Mouse (Mus musculus) cerebellum, postnatal 25 days (tissue): ENCODE data around the gene Nlgn2.
"Not testable (repeated sequence)": the region's sequence is repeated elsewhere in the genome, so short reads cannot be mapped to it uniquely, and the experiment has no call there.

ENCODE experiments used
- DNase-seq, 2 experiments: peaks; one replicate each; pipeline ENCODE4 v3.0.0; 2021; ENCODE audit warnings: mixed read lengths in 2 of 2

The Nlgn2 gene

DNA sequence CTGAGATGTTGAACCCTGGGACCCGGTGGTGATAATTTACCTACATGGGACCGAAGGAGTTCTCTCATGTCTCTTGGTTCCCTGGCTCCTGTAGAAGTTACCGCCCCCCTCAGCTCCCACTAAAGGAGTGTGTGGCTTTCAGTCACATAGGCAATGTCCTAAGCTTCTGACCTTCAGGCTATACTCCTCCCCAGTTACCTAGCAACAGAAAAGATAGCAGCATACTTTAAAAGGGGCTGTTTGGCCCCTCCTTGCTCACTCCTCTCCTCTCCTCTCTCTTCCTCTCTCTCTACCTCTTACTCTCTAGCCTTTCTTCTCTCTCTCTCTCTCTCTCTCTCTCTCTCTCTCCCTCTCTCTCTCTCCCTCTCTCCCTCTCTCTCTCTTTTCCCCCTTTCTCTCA, 26.1 kb upstream of the Nlgn2 start:
- DNase-seq: not testable (repeated sequence)

DNA sequence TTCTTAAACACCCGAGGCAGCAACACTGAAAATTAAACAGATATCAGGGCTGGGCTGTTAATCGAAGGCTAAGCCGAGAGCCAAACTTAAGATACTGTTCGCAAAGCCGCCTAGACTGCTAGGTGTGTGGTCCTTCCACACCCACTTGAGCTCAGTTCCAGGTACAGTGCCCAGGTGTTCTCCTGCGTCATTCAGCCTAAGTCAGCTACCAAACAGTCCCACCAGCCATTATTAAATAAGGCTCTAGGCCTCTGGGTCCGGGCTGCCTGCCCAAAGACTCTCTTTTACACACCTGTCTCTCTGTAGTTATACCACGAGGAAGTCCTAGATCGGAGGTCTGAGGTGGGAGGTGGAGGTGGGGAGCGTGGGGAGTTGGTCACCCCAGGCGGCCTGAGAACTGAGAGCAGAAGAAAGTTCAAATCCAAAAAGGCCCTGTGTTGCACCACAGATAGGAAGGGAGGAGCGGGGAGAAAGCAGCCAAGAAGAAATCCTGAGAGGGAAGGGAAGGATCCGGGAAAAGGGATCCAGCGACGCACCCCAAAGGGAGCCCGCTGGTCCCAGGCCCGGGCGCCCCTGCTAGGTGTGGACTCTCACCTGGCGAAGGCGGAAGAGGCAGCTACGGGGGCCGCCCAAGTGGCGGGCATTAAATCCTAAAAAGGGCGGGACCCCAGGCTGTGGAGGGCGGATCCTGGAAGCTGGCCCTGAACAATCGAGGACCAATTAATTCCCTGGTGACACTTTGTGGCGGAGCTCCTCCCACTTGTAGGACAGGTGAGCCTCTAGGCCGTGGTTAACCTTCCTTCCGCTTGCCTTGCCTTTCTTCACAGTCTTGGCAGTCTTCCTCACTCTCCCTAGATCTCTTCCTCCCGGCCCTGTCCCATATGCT, 20.8 kb upstream of the Nlgn2 start, which contains the start of gene Tnk1:
Tnk1 (minus strand) TSS at position 618 of the 886 bp plus-strand sequence.
- DNase-seq: no peak

GRCm38 (mm10) chr11:69855347-69855746, 17.8 kb upstream of the Nlgn2 start:
- peak; percentile 56 to 74 for DNase-seq

GRCm38 (mm10) chr11:69854680-69855079, 17.1 kb upstream of the Nlgn2 start:
- no peak for DNase-seq

- DNase-seq: peak in 1 of 2 experiments; percentile 15
These were observed 16.4 kb upstream of the Nlgn2 start for GRCm38 (mm10) chr11:69853994-69854393.

GRCm38 (mm10) chr11:69850754-69851153, 13.2 kb upstream of the Nlgn2 start:
- no peak for DNase-seq

DNA sequence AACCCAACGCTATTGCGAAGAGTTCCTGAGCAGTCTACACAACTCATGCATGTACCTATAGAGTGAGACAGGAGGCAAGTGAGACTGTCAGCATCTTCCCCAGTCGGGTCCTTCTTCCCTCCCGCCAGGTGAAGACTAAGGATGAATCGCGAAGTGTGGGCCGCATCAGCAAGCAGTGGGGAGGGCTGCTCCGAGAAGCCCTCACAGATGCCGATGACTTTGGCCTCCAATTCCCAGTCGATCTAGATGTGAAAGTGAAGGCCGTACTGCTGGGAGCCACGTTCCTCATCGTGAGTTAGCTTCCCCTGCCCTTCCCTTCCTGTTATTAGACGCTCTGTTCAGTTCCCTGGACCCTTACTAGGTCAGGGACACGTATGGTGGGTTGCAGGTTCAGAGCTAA, 12.3 kb upstream of the Nlgn2 start:
- DNase-seq: no peak

DNA sequence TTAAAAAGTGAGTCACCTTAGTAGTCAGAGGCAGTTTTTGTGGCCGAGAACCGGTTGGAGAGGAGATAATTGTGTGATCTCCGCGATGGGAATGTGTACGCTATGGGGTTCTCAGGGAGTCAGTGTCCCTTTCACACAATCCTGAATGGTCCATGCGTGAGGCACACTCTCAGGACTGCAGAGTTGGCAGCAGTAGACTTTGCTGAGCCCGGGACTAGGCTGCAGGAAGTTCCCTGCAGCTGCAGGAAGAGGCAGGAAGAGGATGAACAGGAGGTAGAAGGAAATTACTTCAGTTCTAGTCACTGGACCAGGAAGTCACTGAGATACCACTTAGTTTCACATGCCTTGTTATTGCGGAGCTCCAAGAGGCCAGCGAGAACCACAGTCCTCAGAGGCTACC, 11.5 kb upstream of the Nlgn2 start:
- no peak for DNase-seq

DNA sequence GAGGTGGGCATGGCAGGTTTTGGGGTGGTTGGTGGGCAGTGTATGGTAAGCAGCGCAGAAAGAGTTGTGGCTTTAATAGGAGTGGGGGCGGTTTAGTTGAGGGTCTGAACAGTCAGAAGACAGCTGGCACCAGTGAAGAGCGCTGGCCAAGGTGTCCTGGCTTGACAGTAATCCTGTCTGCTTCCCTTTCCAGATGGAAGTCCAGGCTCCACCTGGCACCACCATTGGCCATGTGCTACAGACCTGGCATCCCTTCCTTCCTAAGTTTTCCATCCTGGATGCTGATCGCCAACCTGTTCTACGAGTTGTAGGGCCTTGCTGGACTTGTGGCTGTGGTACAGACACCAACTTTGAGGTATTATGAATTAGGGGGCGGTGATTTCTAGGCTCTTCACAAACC, 10.4 kb upstream of the Nlgn2 start:
- DNase-seq: peak; percentile 75 to 83

- DNase-seq: no peak
These were observed 9.4 kb upstream of the Nlgn2 start for GRCm38 (mm10) chr11:69846738-69847688.

- DNase-seq: peak; percentile 92 to 95
These were observed 8.7 kb upstream of the Nlgn2 start, which contains the start of gene Plscr3 for GRCm38 (mm10) chr11:69846198-69846680. Gene Plscr3, plus strand, starts transcription at chr11:69846376.

GRCm38 (mm10) chr11:69838714-69839104, 1.1 kb upstream of the Nlgn2 start:
- DNase-seq: no peak

GRCm38 (mm10) chr11:69837952-69838713, 549 bp upstream of the Nlgn2 start, which contains the start of gene Tmem256:
Gene Tmem256, plus strand, starts transcription at chr11:69838514.
- DNase-seq: peak; percentile 95 to 96

DNA sequence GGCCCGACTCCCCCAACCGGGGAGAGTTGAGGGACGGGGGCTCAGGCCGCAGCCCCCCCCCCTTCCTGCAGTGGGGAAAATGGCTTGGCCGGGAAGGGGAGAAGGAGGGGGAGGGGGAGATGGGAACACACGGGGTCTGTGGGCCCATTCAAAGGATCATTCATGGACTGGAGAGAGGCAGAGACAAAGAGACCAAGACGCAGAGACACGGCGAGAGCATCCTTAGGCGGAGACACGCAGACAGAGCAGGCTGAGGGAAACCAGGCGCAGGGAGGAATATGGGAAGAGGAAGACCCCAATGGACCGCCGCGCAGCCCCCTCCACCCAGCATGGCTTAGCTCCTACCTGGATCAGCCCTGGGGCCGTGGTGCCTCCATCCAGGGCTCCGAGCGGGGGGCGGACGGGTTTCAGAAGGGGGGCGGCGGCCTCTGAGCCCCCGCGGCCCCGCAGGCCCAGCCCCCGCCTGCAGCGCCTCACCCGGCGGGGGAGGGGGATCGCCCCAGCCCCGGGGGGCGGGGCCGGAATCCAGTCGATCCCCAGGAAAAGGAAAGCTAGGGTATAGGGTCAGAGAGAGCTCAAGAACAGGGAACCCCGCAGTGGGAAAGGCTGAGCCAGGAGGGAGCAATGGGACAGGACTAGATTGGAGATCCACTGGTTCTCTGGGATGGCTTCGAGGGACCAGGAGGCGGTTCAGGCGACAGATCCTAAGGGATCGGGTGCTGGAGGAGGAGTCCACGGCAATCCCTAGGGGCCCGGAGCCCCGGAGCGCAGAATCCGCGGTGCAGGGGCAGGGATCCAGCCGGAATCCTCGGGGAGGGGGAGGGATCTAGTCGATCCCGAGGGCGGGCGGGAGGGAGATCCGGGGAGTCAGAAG, 644 bp downstream of the Nlgn2 start:
- peak in 1 of 2 experiments; percentile 71 for DNase-seq

GRCm38 (mm10) chr11:69835966-69836335, 1.6 kb downstream of the Nlgn2 start:
- peak in 1 of 2 experiments; percentile 51 for DNase-seq

DNA sequence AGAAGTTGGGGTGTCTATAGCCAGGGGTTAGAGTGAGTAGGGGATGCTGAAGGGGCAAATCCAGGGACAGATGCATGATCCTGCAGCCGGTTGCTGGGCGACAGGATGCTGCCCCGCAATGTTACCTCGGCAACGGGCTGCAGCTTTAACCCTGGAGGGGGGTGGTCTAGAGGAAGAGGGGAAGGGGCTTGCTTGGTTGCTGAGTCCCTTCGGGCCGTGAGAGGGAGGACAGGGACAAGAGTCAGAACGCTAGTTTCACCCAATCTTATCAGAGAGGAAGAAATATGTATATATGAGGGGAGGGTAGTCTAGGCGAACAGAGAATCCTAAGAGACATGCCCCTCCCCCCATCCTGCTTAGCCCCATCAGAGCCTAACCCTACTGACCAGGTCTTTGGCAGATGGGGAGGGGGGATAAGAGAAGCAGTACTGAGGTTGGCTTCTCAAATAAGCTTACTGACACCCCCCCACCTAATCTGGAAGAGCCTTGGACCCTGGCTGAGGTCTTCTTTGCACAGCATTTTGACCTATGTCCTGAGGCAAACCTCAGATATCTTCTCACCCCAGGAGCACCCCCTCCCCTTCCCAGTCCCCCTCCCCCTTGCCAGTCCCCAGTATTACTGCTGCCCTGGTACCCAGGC, 2.1 kb downstream of the Nlgn2 start:
- DNase-seq: no peak

DNA sequence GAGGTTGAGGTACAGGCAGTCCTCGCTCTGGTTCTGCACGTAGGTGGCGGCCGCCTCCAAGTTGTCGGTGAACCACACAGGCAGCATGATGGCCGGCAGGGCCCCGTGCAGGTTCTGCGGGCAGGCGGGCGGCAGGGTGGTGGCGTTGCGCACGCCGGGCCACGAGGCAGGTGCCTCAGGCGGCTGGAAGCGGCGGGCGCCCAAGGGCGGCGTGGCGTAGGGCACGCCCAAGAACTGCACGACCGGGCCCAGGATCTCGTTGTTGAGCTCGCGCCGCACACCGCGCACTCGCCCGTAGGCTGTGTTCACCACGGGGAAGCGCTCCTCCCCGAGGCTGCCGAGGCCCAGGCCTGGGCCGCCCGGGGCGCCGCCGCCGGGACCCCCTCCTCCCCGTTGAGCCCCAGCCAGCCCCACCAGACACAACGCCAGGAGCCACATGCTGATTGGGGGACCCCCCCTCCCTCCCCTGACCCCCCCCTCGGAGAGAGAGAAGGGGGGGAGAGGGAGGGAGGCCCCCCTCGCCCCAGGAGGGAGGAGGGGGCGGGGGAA, 3.5 kb downstream of the Nlgn2 start:
- DNase-seq: peak; percentile 50 to 60

- no peak for DNase-seq
These were observed 4.0 kb downstream of the Nlgn2 start for GRCm38 (mm10) chr11:69833554-69833953.

GRCm38 (mm10) chr11:69828832-69829231, 8.8 kb downstream of the Nlgn2 start:
- DNase-seq: peak in 1 of 2 experiments; percentile 35

DNA sequence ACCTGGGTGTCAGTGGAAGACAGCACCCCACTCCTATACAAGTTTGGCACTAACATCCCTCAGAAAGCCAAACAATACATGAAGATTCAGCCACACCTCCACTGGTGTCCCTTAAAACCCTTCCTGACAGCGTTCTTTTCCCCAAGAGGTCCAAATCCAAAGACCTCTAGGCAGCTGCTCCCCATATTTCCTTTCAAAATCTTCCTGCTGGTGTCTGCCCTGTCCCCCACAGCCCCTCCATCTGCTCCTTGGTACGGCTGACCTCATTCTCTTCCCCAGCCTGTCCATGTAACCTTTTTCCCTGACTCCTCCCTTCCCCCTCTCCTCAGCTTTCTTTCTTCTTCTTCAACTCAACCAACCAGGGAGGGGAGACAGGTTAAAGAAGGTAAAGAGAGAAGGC, 14.1 kb downstream of the Nlgn2 start:
- DNase-seq: peak; percentile 31 to 49
